Mouse (Mus musculus): ENCODE results near the gene Cdhr3.

DNA sequence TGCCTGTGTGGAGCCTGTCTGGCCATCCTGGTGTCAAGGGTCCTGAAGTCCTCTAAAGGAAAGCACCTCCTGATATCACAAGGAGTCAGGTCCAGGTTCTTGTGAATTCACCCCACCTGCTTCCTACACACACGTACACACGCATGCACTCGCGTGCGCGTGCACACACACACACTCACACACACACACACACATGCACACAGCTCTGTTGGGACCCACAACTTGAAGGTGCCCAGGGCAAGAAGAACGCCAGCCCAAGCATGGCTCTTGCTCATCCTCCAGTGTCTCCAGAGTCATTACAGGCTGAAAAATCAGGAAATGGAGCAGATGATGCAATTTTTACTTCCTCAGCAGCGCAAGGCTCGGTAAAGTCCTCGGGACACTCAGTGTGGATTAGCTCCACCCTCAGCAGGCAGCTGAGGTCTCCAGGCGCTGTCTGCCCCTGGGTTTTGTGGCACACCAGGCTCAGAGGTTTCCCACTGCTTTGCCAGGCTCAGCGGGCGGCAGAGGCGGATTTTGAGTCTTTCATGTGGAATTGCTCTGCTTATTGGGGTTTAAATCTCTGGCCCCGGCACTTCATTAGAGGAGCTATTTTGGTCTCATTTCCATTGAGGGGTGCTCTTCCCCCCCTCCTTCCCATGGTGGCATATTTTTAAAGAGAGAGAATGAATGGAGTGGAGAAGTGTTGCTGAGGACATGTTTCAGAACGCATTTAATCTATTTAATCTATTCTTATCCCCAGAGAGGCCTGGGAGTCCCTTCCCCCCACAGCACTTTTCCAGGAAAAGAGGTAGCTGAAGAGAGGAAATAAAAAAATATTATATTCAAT is 46.9 kb downstream of the Cdhr3 start:
- TF ChIP-seq CTCF (conservative IDR thresholded peaks at IDR 0.05; ENCODE audit: low read length) = no peak
- TF ChIP-seq POU5F1 (IDR thresholded peaks at IDR 0.05; ENCODE audit: borderline replicate concordance, low read length) = no peak
